In the genomic region with DNA sequence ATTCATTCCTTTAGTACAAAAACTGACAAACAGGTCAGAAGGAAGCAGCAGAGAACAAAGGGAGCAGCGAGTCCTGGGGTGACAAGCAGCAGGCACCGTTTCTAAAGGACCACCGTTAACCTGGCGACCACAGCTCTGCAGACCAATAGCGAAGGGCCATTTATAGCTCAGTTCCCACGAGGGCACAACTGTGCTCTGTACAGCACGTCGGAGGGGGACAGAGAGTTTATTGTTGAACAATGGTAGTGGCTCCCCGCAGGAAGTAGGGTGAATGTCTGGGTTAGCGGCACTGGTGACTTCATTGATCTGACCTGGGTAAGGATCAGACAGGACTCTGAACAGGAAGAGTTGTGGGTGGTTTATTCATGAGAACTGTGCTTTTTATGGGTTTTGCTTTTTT, we compare ENCODE assay signal across 9 mouse cellular contexts.
DNase-seq lines count a peak whose midpoint lies in the region; ATAC-seq lines count a peak whose summit lies in the region.
"Had no signal": no experiment of that assay in that cellular context is flagged by ENCODE, and none has a peak within 500 bp of the region (broad histone marks: within the 10 kb centered on the region; RNA-seq: fewer than 3 reads in every experiment).

No protein-coding gene starts in this region.

- intact Hi-C loops in left cerebral cortex, postnatal 4 days (cut with DNase I): loop anchor here (5.0 kb wide), 1 partner anchor 49 kb away; no protein-coding TSS in a partner anchor

- no peak for ATAC-seq in intestine, embryonic 16.5 days

- no peaks in the 10 kb centered on the region for H3K27me3 ChIP-seq in intestine, embryonic 16.5 days (replicated peaks; ENCODE audit: control insufficient read depth, insufficient read depth, low read length)

- H3K4me1 ChIP-seq in intestine, embryonic 16.5 days (ENCODE audit: control insufficient read depth, insufficient read depth, low read length): peaks cover 7% of the 10 kb centered on the region

- H3K27ac ChIP-seq in intestine, embryonic 16.5 days (ENCODE audit: low read length): 0 out of 2 replicates have a peak overlapping the region, but pooled peaks have one; percentile 23

- no peaks in the 10 kb centered on the region for H3K9me3 ChIP-seq in intestine, embryonic 16.5 days (ENCODE audit: control insufficient read depth, low read length)

- WGBS in intestine, embryonic 16.5 days: 43% methylated on average over 10 of the region's 10 CpGs

- H3K9ac ChIP-seq in intestine, embryonic 16.5 days (ENCODE audit: low read depth, low read length): no peak overlapping the region

- H3K36me3 ChIP-seq in intestine, embryonic 16.5 days (ENCODE audit: control insufficient read depth, insufficient read depth, low read length): no peaks in the 10 kb centered on the region

- H3K4me2 ChIP-seq in intestine, embryonic 16.5 days (ENCODE audit: low read depth, low read length): no peak overlapping the region

- peak; percentile 75 for DNase-seq in embryo, embryonic 10 days (ENCODE audit: low spot score)
- DNase-seq in embryo, embryonic 9.5 days (ENCODE audit: extremely low spot score): no peak
- peak; percentile 28 for DNase-seq in thymus, postnatal 0 days (ENCODE audit: low spot score)
- DNase-seq in thymus, postnatal 14 days: no peak
- DNase-seq in retina, postnatal 1 day: peak; percentile 89
- no peak for DNase-seq in left cerebral cortex, adult 18-20 months (ENCODE audit: low spot score in 2 of 2)
- DNase-seq in left cerebral cortex, postnatal 4 days: no peak
- DNase-seq: kidney, adult 2 months had no signal

- no peak overlapping the region for H3K4me3 ChIP-seq in intestine, embryonic 16.5 days (ENCODE audit: low read length)

Comparison
In these comparisons a context has a peak if more than half of its experiments do, and no peak if none do; other contexts are left out.
1. DNase-seq: peak in embryo, embryonic 10 days (single experiment), thymus, postnatal 0 days (single experiment) and retina, postnatal 1 day (single experiment); none in embryo, embryonic 9.5 days (single experiment), thymus, postnatal 14 days (single experiment), left cerebral cortex, adult 18-20 months (0 of 2) and left cerebral cortex, postnatal 4 days (single experiment).